Comparison of ENCODE assay signal across 13 mouse cellular contexts in the genomic region with DNA sequence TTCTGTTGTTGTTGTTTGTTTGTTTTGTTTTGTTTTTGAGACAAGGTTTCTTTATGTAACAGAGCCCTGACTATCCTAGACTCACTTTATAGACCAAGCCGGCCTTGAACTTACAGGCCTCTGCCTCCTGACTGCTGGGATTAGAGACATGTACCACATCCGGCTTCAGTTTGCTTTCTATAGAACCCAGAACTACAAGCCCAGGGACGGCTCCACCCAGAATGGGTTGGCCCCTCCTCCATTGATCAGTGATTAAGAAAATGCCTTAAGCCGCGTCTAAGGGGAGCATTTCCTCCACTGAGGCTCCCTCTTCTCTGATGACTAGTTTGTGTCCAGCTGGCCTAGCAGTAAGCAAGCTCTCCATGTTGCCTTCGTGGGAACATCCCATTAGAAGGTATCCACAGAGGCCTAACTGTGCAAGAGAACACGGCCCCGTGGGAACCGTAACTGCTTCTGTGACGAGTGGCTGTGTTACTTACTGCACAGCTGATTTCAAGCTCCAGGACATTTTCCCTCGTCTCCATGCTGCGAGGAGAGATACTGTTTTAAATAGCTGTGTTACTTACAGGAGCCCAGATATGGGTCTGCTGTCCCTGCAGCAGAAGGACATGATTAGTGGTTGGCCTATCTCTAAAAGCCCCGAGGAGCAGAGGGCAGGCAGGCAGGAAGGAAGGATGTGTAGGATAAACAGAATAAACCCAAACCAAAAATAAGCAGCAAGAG. TPM values are rescaled to one million over a fixed set of nuclear protein-coding genes. Genes with fewer than 3 reads are reported as not detected.
DNase-seq lines count a peak whose midpoint lies in the region; ATAC-seq and TF ChIP-seq lines count a peak whose summit lies in the region.
"Had no signal": no experiment of that assay in that cellular context is flagged by ENCODE, and none has a peak within 500 bp of the region (broad histone marks: within the 10 kb centered on the region; RNA-seq: fewer than 3 reads in every experiment).

No protein-coding gene starts in this region.

- no peak overlapping the region for H3K4me3 ChIP-seq in hindbrain, embryonic 13.5 days
- H3K4me3 ChIP-seq in hindbrain, embryonic 12.5 days = no peak overlapping the region
- H3K4me3 ChIP-seq in ES-E14 (ENCODE audit: insufficient read depth in 1 of 2, low read depth in 1 of 2, low read length in 2 of 2, poor library complexity in 1 of 2, severe bottlenecking in 1 of 2) = no peak overlapping the region
- H3K4me3 ChIP-seq in liver, embryonic 14.5 days (ENCODE audit: insufficient read depth in 1 of 2, low read depth in 2 of 2, low read length in 2 of 2) = no peak overlapping the region

- TF ChIP-seq CTCF in liver, embryonic 14.5 days (IDR thresholded peaks at IDR 0.05; ENCODE audit: low read depth) = no peak

- no peak; the same call in 1 of the 2 replicates for TF ChIP-seq EP300 in liver, embryonic 14.5 days (IDR thresholded peaks at IDR 0.05; ENCODE audit: low read depth)

- in situ Hi-C loops in ES-E14 (cut with MboI; ENCODE audit: low sequenced_read_pairs in 2 of 2, unreplicated experiment in 2 of 2) = no loop called here

- H3K9ac ChIP-seq in hindbrain, embryonic 13.5 days = no peak overlapping the region
- no peak overlapping the region; the same call in 1 of the 2 replicates for H3K9ac ChIP-seq in hindbrain, embryonic 12.5 days
- peak overlapping the region; percentile 50; the same call in 1 of the 2 replicates for H3K9ac ChIP-seq in ES-E14 (ENCODE audit: insufficient read depth, low read depth, low read length, poor library complexity, severe bottlenecking)
- H3K9ac ChIP-seq in liver, embryonic 14.5 days (replicated peaks) = no peak overlapping the region
- H3K9ac ChIP-seq: lung, embryonic 14.5 days had no signal

- no peak overlapping the region for H3K4me2 ChIP-seq in hindbrain, embryonic 13.5 days
- no peak overlapping the region for H3K4me2 ChIP-seq in hindbrain, embryonic 12.5 days (replicated peaks)
- H3K4me2 ChIP-seq in liver, embryonic 14.5 days (ENCODE audit: low read depth) = peak overlapping the region; percentile 29
- H3K4me2 ChIP-seq: lung, embryonic 14.5 days had no signal

- H3K36me3 ChIP-seq in hindbrain, embryonic 13.5 days = peaks cover 29% of the 10 kb centered on the region
- H3K36me3 ChIP-seq in hindbrain, embryonic 12.5 days = peaks cover 20% of the 10 kb centered on the region
- peaks cover 3% of the 10 kb centered on the region; the same call in 1 of the 2 replicates for H3K36me3 ChIP-seq in ES-E14 (ENCODE audit: control insufficient read depth, insufficient read depth, low read length, poor library complexity, severe bottlenecking)
- H3K36me3 ChIP-seq in liver, embryonic 14.5 days (replicated peaks; ENCODE audit: control insufficient read depth, insufficient read depth, low read depth) = no peaks in the 10 kb centered on the region; the same call in 1 of the 2 replicates

- ATAC-seq in hindbrain, embryonic 13.5 days (ENCODE audit: low FRiP score) = 0 out of 2 replicates have a peak, but pooled peaks have one; percentile 54
- ATAC-seq in hindbrain, embryonic 12.5 days (ENCODE audit: low FRiP score) = no peak
- peak; percentile 73; the same call in 1 of the 2 replicates for ATAC-seq in liver, embryonic 14.5 days (ENCODE audit: insufficient read depth)

- H3K27me3 ChIP-seq in hindbrain, embryonic 13.5 days = no peaks in the 10 kb centered on the region
- H3K27me3 ChIP-seq in hindbrain, embryonic 12.5 days = no peaks in the 10 kb centered on the region
- no peaks in the 10 kb centered on the region for H3K27me3 ChIP-seq in liver, embryonic 14.5 days (ENCODE audit: control insufficient read depth, insufficient read depth, low read length)

- H3K9me3 ChIP-seq in hindbrain, embryonic 13.5 days = no peaks in the 10 kb centered on the region
- no peaks in the 10 kb centered on the region for H3K9me3 ChIP-seq in hindbrain, embryonic 12.5 days (replicated peaks)
- H3K9me3 ChIP-seq in ES-E14 (ENCODE audit: control insufficient read depth, insufficient read depth, low read depth, low read length) = no peaks in the 10 kb centered on the region
- H3K9me3 ChIP-seq in liver, embryonic 14.5 days (ENCODE audit: control insufficient read depth, low read length) = no peaks in the 10 kb centered on the region

- DNase-seq in ES-E14 (ENCODE audit: low read depth, low spot score) (no peak), MEL-GATA-1-ER (ENCODE audit: extremely low read depth, low read depth) (peak; percentile 58)
- DNase-seq in liver, embryonic 14.5 days (ENCODE audit: low read depth in 3 of 3, low spot score in 3 of 3) = no peak
- DNase-seq in ovary, adult 18-20 months (ENCODE audit: low spot score) = no peak
- no peak for DNase-seq in layer of hippocampus, postnatal 10 days (ENCODE audit: low spot score in 2 of 2)
- no peak for DNase-seq in thymus, postnatal 36 days
- DNase-seq: cerebellum, adult 9-10 months; heart, adult 11 months; kidney, postnatal 14 days; lung, embryonic 14.5 days; retina, postnatal 1 day had no signal

- WGBS in hindbrain, embryonic 13.5 days = 61% methylated on average over 13 of the region's 13 CpGs
- 65% methylated on average over 13 of the region's 13 CpGs for WGBS in hindbrain, embryonic 12.5 days
- WGBS in liver, embryonic 14.5 days (ENCODE audit: insufficient replicate concordance) = 23% methylated on average over 13 of the region's 13 CpGs

- peaks cover 7% of the 10 kb centered on the region; the same call in 1 of the 2 replicates for H3K4me1 ChIP-seq in hindbrain, embryonic 13.5 days (replicated peaks)
- H3K4me1 ChIP-seq in hindbrain, embryonic 12.5 days = peaks cover 6% of the 10 kb centered on the region
- peaks cover 0 to 16% of the 10 kb centered on the region in 2 experiments; a peak in 2 of 4 replicates for H3K4me1 ChIP-seq in ES-E14 (ENCODE audit: control insufficient read depth in 2 of 2, insufficient read depth in 2 of 2, low read length in 2 of 2, poor library complexity in 1 of 2)
- peaks cover 3 to 10% of the 10 kb centered on the region in 2 experiments; a peak in 3 of 4 replicates for H3K4me1 ChIP-seq in liver, embryonic 14.5 days (replicated peaks; ENCODE audit: control insufficient read depth in 2 of 2, insufficient read depth in 2 of 2, low read length in 1 of 2)

- peak overlapping the region; percentile 35; the same call in 1 of the 2 replicates for H3K27ac ChIP-seq in hindbrain, embryonic 13.5 days
- H3K27ac ChIP-seq in hindbrain, embryonic 12.5 days = no peak overlapping the region
- no peak overlapping the region; the same call in 1 of the 2 replicates for H3K27ac ChIP-seq in ES-E14 (ENCODE audit: insufficient read depth, low read depth, low read length, poor library complexity, severe bottlenecking)
- no peak overlapping the region for H3K27ac ChIP-seq in liver, embryonic 14.5 days

TF ChIP-seq in ES-E14, 5 proteins besides CTCF, POLR2A, EP300 and RAD21:
- TF ChIP-seq CHD2 (IDR thresholded peaks at IDR 0.05; ENCODE audit: low read depth, low read length) (no peak), ZNF384 (IDR thresholded peaks at IDR 0.05; ENCODE audit: low read depth, low read length) (no peak), MAFK (IDR thresholded peaks at IDR 0.05; ENCODE audit: insufficient read depth, low read depth, low read length) (no peak), ZC3H11A (IDR thresholded peaks at IDR 0.05; ENCODE audit: borderline replicate concordance, low read depth, low read length) (no peak), HCFC1 (IDR thresholded peaks at IDR 0.05; ENCODE audit: borderline replicate concordance, insufficient read depth, low read length) (no peak)

RNA-seq across cellular contexts. Expression of a gene that starts 59.7 kb away (rescaled TPM):
- 177 and 179 TPM in 2 replicates for polyA plus RNA-seq in hindbrain, embryonic 13.5 days (2015; fragmentation: Nextera tagmentation; extraction: Ambion mirVana)
- polyA plus RNA-seq in hindbrain, embryonic 12.5 days (2016; fragmentation: Nextera tagmentation; extraction: Ambion mirVana) = 153 and 160 TPM in 2 replicates
- total RNA-seq in ES-E14 (2012; rRNA removed) = 70.3 and 107 TPM in 2 replicates
- 20.9 and 31.0 TPM in 2 replicates for polyA plus RNA-seq in liver, embryonic 14.5 days (2012; rRNA removed)
- 28.5 and 30.3 TPM in 2 replicates for polyA plus RNA-seq in liver, embryonic 14.5 days (2014; fragmentation: Nextera tagmentation; extraction: Ambion mirVana)
- total RNA-seq in layer of hippocampus, postnatal 10 days (2021) = 100 to 1,000 TPM; 307 to 336 TPM
